Mouse (Mus musculus) yolk sac, embryonic 10.5 days (tissue): Measurements from ENCODE around the gene Btbd9.

Experiments
- DNase-seq: peaks from one replicate; pipeline ENCODE4 v3.0.0-alpha.2; 2017; ENCODE audit warnings: low spot score

Btbd9 gene

GRCm38 (mm10) chr17:30389686-30390085, 186.6 kb downstream of the Btbd9 start:
- DNase-seq = peak; percentile 28

GRCm38 (mm10) chr17:30388817-30389216, 187.5 kb downstream of the Btbd9 start:
- DNase-seq = no peak

GRCm38 (mm10) chr17:30388391-30388790, 187.9 kb downstream of the Btbd9 start:
- no peak for DNase-seq

GRCm38 (mm10) chr17:30386241-30386640, 190.0 kb downstream of the Btbd9 start:
- DNase-seq = no peak

GRCm38 (mm10) chr17:30383649-30384048, 192.6 kb downstream of the Btbd9 start:
- no peak for DNase-seq

- DNase-seq = no peak
These were observed 197.9 kb downstream of the Btbd9 start for GRCm38 (mm10) chr17:30378221-30379010.

GRCm38 (mm10) chr17:30377754-30378153, 198.5 kb downstream of the Btbd9 start:
- DNase-seq = no peak

GRCm38 (mm10) chr17:30375107-30375506, 201.2 kb downstream of the Btbd9 start:
- DNase-seq = no peak

- DNase-seq = no peak
These were observed 207.7 kb downstream of the Btbd9 start for GRCm38 (mm10) chr17:30368559-30368958.

- DNase-seq = no peak
These were observed 211.6 kb downstream of the Btbd9 start for GRCm38 (mm10) chr17:30364701-30365100.

GRCm38 (mm10) chr17:30363365-30363764, 212.9 kb downstream of the Btbd9 start:
- DNase-seq = no peak

- peak; percentile 74 for DNase-seq
These were observed 215.6 kb downstream of the Btbd9 start for GRCm38 (mm10) chr17:30360654-30361053.

GRCm38 (mm10) chr17:30359392-30359791, 216.9 kb downstream of the Btbd9 start:
- no peak for DNase-seq

GRCm38 (mm10) chr17:30355431-30355830, 220.9 kb downstream of the Btbd9 start:
- DNase-seq = no peak

GRCm38 (mm10) chr17:30354381-30354780, 221.9 kb downstream of the Btbd9 start:
- no peak for DNase-seq

- DNase-seq = no peak
These were observed 228.3 kb downstream of the Btbd9 start for GRCm38 (mm10) chr17:30348031-30348430.

- peak; percentile 49 for DNase-seq
These were observed 229.1 kb downstream of the Btbd9 start for GRCm38 (mm10) chr17:30347101-30347613.

GRCm38 (mm10) chr17:30345008-30345407, 231.3 kb downstream of the Btbd9 start:
- no peak for DNase-seq

- no peak for DNase-seq
These were observed 232.4 kb downstream of the Btbd9 start for GRCm38 (mm10) chr17:30343701-30344473.

GRCm38 (mm10) chr17:30341556-30341955, 234.7 kb downstream of the Btbd9 start:
- no peak for DNase-seq

GRCm38 (mm10) chr17:30340495-30341126, 235.7 kb downstream of the Btbd9 start:
- DNase-seq = no peak

GRCm38 (mm10) chr17:30339317-30339716, 237.0 kb downstream of the Btbd9 start:
- no peak for DNase-seq

GRCm38 (mm10) chr17:30336816-30337215, 239.5 kb downstream of the Btbd9 start:
- DNase-seq = no peak
